Mouse (Mus musculus): ENCODE data around the gene Atp6v0b. TPM values are rescaled to one million over a fixed set of nuclear protein-coding genes. Genes with fewer than 3 reads are reported as not detected.
A peak's percentile ranks its signal among the peaks of the same experiment; 100 is the strongest.

The Atp6v0b gene
- polyA plus RNA-seq, 1 experiment from 2014 or later: 224 TPM

DNA sequence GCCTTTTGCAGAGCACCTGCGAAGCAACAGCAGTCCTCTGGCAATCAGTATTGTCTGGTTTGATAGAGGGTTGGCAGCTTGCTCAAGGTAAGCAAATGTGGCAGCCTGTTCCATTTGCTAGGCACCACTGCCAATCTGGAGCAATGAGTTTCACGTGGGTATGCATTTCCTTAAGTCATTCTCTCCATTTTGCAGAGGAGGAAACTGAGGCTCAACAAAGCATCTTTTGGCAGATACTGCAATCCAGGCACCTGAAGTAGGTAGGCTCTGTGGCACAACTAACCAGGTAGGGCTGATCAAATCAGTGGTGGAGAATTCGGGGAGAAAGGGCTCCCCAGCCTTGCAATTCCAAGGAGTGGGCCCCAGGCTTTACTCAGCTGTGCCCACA lies 52.7 kb downstream of the Atp6v0b start, which contains the start of gene Slc6a9:
TSS of gene Slc6a9 (plus strand) at position 50 of the 388 bp plus-strand sequence.
- Histone ChIP-seq H3K36me3 (ENCODE audit: control insufficient read depth, insufficient read depth, low read length) (no peaks in the 10 kb centered on the region), H3K4me2 (ENCODE audit: low read depth, low read length) (peak within 1 kb of the TSS; percentile 83), H3K4me3 (replicated peaks; ENCODE audit: low read length) (peak within 1 kb of the TSS; percentile 77), H3K9ac (ENCODE audit: low read length) (peak within 1 kb of the TSS; percentile 85), H3K27me3 (ENCODE audit: control insufficient read depth, insufficient read depth, low read length) (no peaks in the 10 kb centered on the region), H3K9me3 (replicated peaks; ENCODE audit: control insufficient read depth, low read length) (no peaks in the 10 kb centered on the region), H3K4me1 (ENCODE audit: control insufficient read depth, insufficient read depth, low read length) (peaks cover 48% of the 10 kb centered on the region), H3K27ac (ENCODE audit: low read length) (peak within 1 kb of the TSS; percentile 88)
- no peak for ATAC-seq (ENCODE audit: insufficient read depth, low FRiP score)
- 30% methylated on average over 3 of the region's 3 CpGs for WGBS

Other genes starting within 250 kb of the Atp6v0b start
- 40.2 and 42.8 TPM in 2 replicates for gene Dmap1, start 205.1 kb downstream of the Atp6v0b start, polyA plus RNA-seq (2015; fragmentation: Nextera tagmentation; extraction: Ambion mirVana)
- not detected in 2 replicates for gene Gm12845, start 162.9 kb downstream of the Atp6v0b start, polyA plus RNA-seq (2015; fragmentation: Nextera tagmentation; extraction: Ambion mirVana)
- 0.08 TPM in 1 of 2 replicates, not detected in the other for gene Klf17, start 121.7 kb downstream of the Atp6v0b start, polyA plus RNA-seq (2015; fragmentation: Nextera tagmentation; extraction: Ambion mirVana)
- 15.4 and 16.9 TPM in 2 replicates for gene Slc6a9, start 52.8 kb downstream of the Atp6v0b start, polyA plus RNA-seq (2015; fragmentation: Nextera tagmentation; extraction: Ambion mirVana)
- 0.62 and 1.6 TPM in 2 replicates for gene Ccdc24, start 14.8 kb downstream of the Atp6v0b start, polyA plus RNA-seq (2015; fragmentation: Nextera tagmentation; extraction: Ambion mirVana)
- gene B4galt2, start 3.8 kb downstream of the Atp6v0b start, polyA plus RNA-seq (2015; fragmentation: Nextera tagmentation; extraction: Ambion mirVana): 11.4 and 14.6 TPM in 2 replicates
- gene Dph2, start 4.7 kb upstream of the Atp6v0b start, polyA plus RNA-seq (2015; fragmentation: Nextera tagmentation; extraction: Ambion mirVana): 16.5 and 19.4 TPM in 2 replicates
- 42.4 and 43.8 TPM in 2 replicates for gene Ipo13, start 27.7 kb upstream of the Atp6v0b start, polyA plus RNA-seq (2015; fragmentation: Nextera tagmentation; extraction: Ambion mirVana)
- 5.3 and 7.8 TPM in 2 replicates for gene Artn, start 42.4 kb upstream of the Atp6v0b start, polyA plus RNA-seq (2015; fragmentation: Nextera tagmentation; extraction: Ambion mirVana)
- gene St3gal3, start 247.6 kb upstream of the Atp6v0b start, polyA plus RNA-seq (2015; fragmentation: Nextera tagmentation; extraction: Ambion mirVana): 5.2 TPM in 2 replicates

Measured in stomach, embryonic 16.5 days (tissue).